Mouse (Mus musculus) lung, adult 2 months (tissue): ENCODE measurements at regions not wholly inside any gene's neighbourhood (a gene's known extent, or its start where the extent isn't known, plus 50 kb on each side); places are given as distances from the start of the nearest gene placed in this dataset.

ENCODE experiments used
- CTCF ChIP-seq: fragments of 200-500 bp; IDR thresholded peaks from 2 replicates; pipeline ENCODE4 v1.5.1; 2011; ENCODE audit warnings: mild to moderate bottlenecking, low read length, control low read depth; ENCODE audit not compliant: insufficient read depth
- POLR2A ChIP-seq: fragments of 200-500 bp; IDR thresholded peaks from 2 replicates; pipeline ENCODE4 v1.6.1; 2011; ENCODE audit warnings: low read depth, mild to moderate bottlenecking, control low read depth, low read length, borderline replicate concordance; ENCODE audit errors: extremely low read depth

DNA sequence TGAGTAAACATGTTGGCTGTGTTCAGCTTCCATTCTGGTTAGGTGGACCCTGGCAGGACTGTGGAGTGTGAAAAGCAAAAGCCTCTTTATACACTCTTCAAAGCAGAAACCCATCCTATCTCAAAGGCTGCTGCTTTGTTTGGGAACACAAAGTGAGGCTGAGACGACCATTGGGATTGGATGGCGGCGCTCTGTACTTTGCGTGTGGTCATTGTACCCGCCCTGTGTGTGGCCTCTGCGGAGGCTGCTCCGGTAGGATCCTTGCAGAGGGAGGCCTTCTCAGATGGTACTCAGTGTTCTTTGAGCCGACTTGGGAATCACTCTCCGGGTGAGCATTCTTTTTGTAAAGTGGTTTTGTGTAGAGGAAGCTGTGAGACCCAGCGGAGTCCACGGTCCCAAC lies 786.8 kb downstream of the Bcl11a start:
- TF ChIP-seq CTCF (no peak), POLR2A (no peak)
